Mouse (Mus musculus) spleen, postnatal 10 days (tissue): ENCODE measurements around the gene Zbtb4.

Source experiments
- DNase-seq, 2 experiments: peaks; one replicate each; pipeline ENCODE4 v3.0.0; 2021 to 2022; ENCODE audit warnings: low spot score in 2 of 2

Gene Zbtb4

DNA sequence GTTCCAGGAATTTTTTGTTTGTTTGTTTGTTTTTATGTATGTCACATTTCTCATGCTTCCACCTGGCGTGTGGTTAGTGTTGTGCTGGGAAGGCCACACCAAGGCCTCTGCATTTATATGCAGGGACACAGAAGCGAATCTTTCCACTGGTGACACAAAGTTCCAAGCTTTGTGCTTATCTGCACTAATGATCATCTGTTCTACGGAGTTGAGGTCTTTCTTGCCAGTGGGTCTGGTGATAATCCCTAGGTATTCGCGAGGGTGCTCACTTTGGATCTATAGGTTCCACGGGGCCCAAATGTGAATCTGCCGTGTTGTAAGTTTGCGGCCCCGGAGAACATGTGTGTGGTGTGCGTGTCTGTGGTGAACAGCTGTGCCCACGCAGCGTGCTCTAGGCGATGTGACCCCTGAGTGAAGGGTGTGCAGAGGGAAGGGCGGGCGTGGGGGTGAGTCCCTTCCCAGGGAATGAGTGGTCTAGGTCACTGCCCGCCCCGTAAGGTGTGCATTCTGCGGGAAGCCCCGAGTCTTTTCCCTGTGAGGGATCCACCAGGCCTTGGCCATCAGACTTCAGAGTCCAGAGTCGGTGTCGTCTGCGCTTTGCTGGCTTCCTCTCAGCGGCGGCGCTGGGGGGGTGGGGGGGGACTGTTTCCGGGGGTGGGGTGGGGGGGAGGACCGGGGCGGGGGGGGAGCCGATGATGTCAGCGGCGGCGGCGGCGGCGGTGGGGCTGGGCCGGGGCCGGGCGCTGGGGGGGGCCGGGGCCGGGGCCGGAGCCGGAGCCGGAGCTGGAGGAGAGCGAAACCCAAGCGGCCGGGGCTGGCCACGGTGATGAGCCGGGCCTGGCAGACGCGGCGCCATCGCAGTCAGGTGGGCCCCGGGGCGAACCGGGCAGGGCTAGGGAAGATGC lies at the start of gene Zbtb4:
Gene Zbtb4, plus strand, starts transcription at position 692 of the 905 bp plus-strand sequence.
- peak in 1 of 2 experiments; percentile 52 for DNase-seq

DNA sequence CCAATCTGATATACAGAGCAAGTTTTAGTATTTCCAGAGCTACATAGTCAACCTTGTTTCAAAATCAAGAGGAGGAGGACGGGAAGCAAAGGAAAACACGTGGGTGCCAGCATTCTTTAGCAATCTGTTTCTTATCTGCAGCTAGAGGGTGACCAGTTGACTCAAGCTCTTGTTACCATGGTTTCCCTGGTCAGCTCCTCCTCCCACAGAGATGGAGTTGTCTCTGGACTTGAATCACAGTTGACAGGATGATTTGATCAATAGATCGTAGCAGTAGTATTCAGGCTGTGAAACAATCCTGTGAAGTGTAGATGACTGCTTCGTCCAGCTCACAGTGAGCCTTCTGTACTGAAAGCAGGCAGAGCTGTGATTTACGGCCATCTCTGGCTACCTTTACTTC lies 49.8 kb upstream of the Zbtb4 start:
- no peak for DNase-seq

DNA sequence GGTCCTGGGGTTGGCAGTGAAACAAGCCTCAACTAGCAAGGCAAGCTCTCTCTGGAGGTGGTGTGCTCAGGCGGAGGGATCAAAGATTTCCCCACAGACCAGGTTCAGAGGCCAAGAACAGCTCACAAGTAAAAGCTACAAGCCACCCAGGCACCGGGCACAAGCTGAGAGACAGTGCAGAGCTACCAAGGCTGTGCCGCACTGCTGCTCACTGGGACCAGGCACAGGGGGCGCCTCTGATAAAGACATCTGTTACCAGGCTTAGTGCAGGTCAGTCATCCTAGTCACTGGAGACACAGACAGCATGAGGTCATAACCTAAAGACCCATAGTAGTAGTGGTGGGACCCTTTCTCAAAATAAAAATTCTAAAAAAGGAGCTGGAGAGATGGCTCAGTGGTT lies 48.8 kb upstream of the Zbtb4 start:
- DNase-seq = no peak

DNA sequence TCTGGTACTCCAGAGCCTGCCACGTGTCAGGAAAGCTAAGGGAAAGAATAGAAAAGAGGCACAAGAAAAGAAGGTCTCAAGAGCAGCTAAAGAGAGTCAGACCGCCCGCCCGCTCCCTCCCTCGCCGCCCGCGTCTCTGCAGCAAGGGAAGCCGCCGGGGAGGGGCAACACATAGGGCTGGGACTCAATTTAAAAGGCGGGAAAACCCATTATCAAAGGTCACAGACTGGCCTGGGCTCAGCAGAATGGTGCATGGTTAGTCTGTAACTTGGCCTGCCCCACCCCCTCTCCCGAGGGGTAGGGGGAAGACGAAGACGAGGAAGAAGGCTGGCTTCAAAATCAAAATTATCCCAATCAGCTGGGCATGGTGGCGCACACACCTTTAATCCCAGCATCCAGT lies 47.1 kb upstream of the Zbtb4 start:
- peak in 1 of 2 experiments; percentile 55 for DNase-seq

DNA sequence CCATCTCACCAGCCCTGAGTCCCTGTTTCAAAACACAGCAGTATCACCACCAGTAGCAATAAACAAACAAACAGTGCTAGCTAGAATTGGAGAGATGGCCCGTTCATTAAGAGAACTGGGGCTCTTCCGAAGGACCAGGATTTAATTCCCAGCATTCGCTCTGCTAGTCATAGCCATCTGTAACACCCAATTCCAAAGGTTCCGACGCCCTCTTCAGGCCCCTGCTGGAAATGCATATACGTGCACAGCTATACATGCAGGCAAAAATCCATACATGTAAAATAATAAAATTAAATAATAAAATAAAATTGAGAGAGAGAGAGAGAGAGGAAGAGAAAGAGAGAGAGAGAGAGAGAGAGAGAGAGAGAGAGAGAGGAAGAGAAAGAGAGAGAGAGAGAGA lies 46.3 kb upstream of the Zbtb4 start:
- DNase-seq = peak in 1 of 2 experiments; percentile 52

DNA sequence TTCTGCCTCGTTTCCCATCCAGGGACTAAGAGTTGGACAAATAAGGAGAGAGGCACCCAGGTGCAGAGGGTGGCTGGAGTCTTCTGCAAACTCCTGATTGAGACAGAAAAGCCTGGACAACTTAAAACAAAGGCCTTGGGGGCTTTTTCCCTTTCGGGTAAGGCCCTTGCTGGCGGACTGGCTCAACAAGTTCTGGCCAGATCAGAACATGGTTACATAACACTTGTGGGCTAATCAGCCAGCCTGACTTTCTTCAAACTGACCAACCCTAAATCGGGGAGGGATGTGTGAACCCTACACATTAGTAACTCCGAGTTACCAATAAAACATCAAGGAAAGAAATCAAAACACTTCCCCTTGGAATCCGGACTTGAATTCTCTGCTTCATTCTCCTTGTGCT lies 44.9 kb upstream of the Zbtb4 start:
- DNase-seq = no peak

DNA sequence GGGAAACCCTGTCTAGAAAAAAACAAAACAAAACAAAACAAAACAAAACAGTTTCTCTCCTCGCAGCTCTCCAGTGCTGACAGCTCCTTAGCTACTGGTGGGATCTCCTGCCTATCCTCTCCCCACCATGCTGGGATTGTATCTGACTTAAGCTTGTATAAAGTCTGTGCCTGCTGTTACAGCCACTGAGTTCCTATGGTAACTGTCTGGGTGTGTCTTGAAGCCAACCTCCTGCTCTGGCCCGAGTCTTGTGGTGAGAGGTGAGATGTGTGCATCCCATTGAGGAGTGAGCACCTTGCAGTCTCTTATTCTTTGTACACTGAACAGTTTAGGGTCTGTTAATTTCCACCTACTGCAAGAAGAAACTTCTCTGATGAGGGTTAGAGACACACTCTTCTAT lies 42.6 kb upstream of the Zbtb4 start:
- DNase-seq = no peak

DNA sequence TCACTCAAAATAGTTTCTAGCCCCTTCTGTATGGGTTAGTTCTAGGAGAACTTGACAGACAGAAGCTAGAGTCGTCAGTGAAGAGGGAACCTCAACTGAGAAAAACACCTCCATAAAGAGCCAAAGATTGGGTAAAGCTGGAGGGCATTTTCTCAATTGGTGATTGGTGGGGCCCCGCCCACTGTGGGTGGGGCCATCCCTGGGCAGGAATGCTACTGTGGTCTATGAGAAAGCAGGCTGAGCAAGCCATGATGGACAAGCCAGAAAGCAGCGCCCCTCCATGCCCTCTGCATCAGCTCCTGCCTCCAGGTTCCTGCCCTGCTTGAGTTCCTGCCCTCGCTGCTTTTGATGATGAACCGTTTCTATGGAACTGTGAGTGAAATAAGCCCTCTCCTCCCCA lies 39.8 kb upstream of the Zbtb4 start:
- DNase-seq = peak; percentile 18 to 58

DNA sequence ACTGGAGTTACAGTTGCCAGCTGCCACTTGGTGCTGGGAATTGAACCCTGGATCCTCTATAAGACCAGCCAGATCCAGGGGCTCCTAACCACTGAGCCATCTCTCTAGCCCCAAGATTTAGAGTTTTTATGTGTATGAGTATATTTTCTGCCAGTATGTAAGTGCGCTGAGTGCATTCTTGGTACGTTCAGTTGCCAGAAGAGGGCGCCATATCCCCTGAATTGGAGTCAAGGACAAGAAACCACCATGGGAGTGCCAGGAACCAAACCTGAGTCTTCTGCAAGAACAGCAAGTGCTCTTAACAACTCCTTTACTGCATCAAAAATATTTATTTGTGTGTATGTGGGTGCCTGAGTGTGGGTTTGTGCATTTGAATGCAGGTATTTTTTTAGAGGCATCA lies 36.6 kb upstream of the Zbtb4 start:
- peak; percentile 65 to 83 for DNase-seq

DNA sequence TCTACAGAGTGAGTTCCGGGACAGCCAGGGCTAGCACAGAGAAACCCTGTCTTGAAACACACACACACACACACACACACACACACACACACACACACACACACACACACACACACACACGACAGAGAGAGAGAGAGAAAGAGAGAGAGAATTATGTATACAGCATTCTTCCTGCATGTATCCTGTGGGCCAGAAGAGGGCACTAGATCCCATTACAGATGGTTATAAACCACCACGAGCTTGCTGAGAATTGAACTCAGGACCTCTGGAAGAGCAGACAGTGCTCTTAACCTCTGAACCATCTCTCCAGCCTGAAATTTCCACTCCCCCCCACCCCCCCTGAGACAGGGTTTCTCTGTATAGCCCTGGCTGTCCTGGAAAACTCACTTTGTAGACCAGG lies 34.3 kb upstream of the Zbtb4 start:
- peak in 1 of 2 experiments; percentile 36 for DNase-seq

DNA sequence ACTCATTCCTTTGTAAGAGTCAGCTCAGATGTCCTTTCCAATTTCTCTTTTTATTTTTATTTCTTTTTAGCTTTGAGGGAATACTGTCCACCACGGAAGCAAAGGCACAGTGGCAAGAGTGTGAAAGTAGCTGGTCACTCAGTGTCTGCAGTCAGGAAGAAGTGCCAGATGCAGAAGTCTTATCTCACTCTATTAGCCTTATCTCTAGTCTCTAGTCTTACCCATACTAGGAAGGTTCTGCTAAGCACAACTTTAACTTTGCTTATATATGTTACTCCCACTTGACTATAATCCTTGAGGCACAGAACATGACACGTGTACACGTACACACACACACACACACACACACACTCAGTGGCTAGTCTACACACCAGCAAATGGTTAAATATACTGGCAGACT lies 14.1 kb upstream of the Zbtb4 start:
- DNase-seq = no peak

DNA sequence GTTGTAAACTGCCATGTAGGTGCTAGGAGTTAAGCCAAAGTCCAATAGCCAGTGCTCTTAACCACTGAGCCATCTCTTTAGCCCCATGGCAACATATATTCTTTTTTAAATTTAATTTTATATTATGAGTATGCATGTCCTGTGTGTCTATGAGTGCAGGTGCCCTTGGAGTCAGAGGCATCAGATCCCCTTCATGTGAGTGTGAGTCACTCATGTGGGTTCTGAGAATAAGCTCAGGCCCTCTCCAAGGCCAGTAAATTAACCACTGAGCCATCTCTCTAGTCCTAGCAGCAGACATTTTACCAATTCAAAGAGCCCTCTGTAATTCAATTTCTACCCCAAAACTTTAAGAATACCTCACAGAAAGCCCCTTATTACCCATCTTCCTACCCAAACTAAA lies 13.0 kb upstream of the Zbtb4 start:
- DNase-seq = no peak

DNA sequence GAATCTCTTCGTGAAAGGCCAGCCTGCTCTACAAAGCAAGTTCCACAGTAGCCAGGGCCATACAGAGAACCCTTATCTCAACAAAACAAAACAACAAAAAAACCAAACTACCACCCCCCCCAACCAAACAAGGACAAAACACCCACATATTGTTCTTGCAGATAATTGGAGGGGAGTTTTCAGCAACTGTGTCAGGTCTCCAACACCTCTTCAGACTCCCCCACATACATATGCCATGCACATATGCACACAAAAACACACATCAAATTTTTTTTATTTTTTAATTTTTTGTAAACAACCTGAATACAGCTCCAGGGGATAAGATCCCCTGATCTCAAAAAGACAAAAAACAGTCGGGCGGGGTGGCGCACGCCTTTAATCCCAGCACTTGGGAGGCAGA lies 11.5 kb upstream of the Zbtb4 start:
- no peak for DNase-seq

DNA sequence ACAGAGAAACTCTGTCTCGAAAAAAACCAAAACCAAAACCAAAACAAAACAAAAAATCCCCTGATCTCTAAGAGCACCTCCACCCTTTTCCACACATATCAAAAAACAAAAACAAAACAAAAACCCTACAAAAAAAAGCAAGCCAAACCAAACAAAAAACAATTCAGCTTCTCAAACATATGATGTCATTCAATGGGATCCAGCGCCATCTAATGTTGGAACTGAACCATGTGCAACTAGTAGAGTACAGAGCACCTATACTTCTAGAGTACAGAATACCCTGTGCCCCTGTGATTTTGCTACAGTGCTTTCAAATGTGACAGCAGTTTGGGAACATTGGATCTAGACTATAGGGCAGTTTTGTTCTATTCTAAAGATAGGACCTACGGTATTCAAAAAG lies 11.0 kb upstream of the Zbtb4 start:
- DNase-seq = peak in 1 of 2 experiments; percentile 56

DNA sequence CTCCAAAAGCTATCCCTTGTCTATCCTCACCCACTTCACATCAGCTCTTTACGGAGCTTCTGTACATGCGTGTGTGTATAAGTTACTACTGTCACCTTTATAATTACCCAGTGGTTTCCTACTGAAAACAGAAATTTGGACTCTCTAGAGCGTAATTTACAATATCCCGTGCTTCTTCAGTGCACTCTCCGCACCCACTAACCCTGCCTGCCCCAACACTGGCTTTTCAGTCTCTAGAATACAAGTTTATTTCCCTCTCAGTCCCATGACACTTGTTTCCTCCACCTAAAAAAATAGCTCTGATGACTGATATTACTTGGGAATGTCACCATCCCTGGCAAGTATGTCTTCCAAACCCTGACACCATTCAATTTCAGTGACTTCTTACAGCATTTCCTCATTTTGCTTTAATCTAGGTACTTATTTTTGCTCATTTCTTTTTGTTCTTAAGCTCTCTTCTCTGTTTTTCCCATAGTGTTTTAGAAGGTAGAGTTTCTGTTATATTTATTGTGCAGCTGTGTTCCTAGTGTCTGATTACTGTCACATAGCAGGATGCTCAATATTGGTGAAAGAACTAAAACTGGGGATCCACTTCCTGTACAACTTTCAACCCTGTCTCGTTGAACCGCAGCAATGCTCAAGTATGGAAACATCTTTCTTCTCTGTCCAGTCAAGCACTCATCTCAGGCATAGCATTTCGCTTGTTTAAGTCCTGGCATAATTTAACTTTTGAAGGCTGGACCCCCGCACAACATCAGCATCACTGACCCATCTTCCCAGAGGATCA lies 8.2 kb upstream of the Zbtb4 start:
- no peak for DNase-seq

DNA sequence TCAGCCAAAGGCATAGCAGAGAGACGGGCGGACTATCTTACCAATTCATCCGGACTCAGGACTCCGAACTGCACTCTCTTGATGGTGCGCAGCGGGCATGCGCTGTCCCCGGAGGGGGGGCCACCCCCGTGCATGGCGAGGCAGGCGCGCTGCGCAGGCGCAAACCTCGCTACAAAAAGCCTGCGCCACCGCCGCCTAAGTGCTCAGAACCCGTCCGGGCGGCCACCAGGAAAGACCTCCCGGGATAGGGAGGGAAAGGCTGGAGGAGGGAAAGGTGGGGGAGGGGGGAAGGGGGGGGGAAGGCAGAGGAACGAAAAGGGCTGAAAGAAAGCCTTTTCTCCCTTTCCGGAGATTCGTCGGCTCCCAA lies 7.6 kb upstream of the Zbtb4 start:
- DNase-seq = peak; percentile 95 to 97

DNA sequence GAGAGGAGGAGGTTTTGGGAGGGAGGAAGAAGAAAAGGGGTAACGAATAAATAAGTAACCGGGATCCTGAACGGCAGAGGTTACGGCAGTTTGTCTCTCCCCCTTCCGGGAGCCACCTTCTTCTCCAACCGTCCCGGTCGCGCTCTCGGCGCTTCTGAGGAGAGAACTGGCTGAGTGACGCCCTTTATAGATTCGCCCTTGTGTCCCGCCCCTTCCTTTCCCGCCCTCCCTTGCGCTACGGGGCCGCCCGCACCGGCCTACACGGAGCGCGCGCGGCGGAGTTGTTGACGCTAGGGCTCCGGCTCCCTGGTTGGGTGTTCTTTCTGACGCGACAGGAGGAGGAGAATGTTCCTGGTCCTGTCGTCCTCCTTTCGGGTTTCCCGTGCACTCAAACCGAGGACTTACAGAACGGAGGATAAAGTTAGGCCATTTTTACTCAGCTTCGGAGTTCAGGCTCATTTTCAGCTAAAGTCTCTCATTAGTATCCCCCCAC lies 7.2 kb upstream of the Zbtb4 start, which contains the start of gene Polr2a:
Gene Polr2a, minus strand, starts transcription at position 160 of the 493 bp plus-strand sequence.
- peak; percentile 97 to 98 for DNase-seq

DNA sequence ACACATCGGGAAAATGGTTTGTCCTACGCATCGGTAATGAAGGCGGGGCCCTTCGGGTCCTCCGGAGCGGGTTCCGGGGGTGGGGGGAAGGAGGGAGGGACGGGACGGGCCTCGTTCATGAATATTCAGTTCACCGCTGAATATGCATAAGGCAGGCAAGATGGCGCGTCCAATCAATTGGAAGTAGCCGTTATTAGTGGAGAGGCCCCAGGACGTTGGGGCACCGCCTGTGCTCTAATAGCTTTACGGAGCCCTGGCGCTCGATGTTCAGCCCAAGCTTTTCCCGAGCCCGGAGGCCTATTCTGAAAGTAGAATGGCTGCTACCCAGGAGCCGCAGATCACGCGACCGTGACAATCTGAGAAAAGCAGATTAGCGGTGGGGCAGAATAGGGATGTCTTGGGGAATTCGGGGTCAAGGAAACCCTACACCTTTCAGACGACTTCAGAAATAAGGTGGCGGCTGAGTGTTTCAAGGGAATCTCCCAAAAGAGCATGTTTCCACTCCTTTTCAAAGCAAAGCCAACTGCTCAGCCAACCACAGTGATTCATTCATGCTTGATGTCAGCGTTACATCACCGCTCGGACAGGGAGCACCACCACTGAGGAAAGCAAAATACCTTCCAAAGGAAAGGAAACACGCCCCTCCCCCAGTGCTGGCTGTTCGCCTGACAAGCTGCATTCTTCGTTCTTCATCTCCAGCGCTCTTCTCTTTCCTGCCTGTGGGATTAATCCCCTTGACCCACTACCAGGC lies 6.6 kb upstream of the Zbtb4 start:
- DNase-seq = peak; percentile 85 to 87

DNA sequence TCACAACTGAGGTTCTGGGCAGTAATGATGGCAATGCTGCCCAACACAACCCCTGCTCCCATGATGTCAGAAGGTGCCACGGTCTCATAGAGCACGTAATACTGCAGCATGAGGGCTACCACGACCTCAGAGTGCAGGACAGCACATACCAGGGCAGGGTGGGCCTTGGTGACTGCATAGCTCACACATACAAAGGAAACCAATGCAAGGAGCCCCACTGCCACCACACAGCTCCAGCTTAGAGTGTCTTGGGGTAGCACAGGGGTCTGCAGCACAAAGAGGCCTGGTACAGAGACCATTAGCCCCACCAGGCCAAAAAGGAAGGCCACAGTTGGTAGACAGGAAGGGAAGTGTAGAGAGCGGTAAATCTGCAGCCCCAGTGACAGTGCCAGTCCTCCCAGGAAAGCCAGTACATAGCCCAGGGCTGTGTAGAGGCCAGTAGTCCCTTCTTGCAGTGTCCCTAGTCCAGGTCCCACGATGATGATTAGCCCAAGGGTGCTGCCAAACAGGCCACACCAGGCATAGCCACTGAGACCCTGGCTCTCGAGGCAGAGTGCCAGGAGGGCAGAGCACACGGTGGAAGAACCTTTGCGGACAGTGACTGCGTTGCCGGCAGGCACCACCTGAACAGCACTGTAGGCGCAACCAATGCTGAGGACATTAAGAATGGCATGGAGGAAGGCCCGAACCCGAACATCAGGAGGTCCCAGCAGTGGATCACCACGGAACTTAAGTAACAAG lies 5.4 kb upstream of the Zbtb4 start:
- DNase-seq = no peak

DNA sequence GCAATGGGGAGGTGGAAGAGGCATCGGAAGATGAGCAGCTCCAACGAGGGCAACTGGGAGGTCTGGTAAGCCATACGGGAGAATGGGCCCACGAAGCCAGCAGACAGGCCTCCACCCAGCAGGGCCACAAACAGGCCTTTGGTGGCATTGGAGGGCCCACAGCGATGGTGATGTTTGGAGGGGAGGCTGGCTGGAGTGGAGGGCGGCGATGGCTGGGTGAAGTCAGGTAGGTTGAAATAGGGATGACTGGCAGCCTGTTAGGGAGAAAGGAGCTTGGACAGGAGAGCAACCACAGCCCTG lies 4.9 kb upstream of the Zbtb4 start:
- no peak for DNase-seq

DNA sequence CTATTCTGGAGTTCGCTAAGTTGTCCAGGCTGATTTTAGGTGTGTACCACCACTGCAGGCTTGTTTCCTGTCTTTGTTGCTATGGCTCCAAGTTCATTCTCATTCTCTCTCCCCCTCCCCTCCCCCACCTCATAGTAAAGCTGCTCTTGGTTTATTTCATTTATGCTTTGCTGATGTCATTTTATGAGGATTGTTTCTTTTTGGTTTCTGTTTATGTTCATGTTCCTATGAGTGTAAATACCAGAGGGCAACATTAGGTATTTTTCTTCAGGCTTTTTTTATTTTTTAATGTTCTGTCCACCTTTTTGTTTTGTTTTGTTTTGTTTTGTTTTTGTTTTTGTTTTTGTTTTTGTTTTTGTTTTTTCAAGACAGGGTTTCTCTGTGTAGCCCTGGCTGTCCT lies 3.8 kb upstream of the Zbtb4 start, which contains the start of gene Slc35g3:
Gene Slc35g3, minus strand, starts transcription at position 101 of the 400 bp plus-strand sequence.
- no peak for DNase-seq
